Comparison of ENCODE assay signal across 27 mouse cellular contexts in genomic region chr2:181152701-181153100, GRCm38 (mm10). TPM values are rescaled to one million over a fixed set of nuclear protein-coding genes. Genes with fewer than 3 reads are reported as not detected.
DNase-seq lines count a peak whose midpoint lies in the region; ATAC-seq and TF ChIP-seq lines count a peak whose summit lies in the region.
"Had no signal": no experiment of that assay in that cellular context is flagged by ENCODE, and none has a peak within 500 bp of the region (broad histone marks: within the 10 kb centered on the region; RNA-seq: fewer than 3 reads in every experiment).

No protein-coding gene starts in this region.

- TF ChIP-seq CTCF in gastrocnemius, adult 2 months (IDR thresholded peaks at IDR 0.05) = no peak
- TF ChIP-seq CTCF in left cerebral cortex, adult 2 months (IDR thresholded peaks at IDR 0.05) = no peak

- peak overlapping the region; percentile 99 for H3K27ac ChIP-seq in gastrocnemius, adult 2 months
- peak overlapping the region; percentile 75 for H3K27ac ChIP-seq in left cerebral cortex, adult 2 months
- H3K27ac ChIP-seq: embryonic facial prominence, embryonic 15.5 days; heart, embryonic 15.5 days; hindbrain, embryonic 14.5 days; limb, embryonic 12.5 days; midbrain, embryonic 10.5 days; neural tube, embryonic 13.5 days had no signal

- H3K4me3 ChIP-seq in gastrocnemius, adult 2 months = peak overlapping the region; percentile 88
- peak overlapping the region; percentile 74 for H3K4me3 ChIP-seq in left cerebral cortex, adult 2 months
- H3K4me3 ChIP-seq: embryonic facial prominence, embryonic 15.5 days; heart, embryonic 15.5 days; limb, embryonic 12.5 days; midbrain, embryonic 10.5 days; myocyte; neural tube, embryonic 13.5 days had no signal

- intact Hi-C loops in gastrocnemius, adult 2 months (cut with DNase I) = no loop called here
- intact Hi-C loops in left cerebral cortex, adult 2 months (cut with DNase I) = no loop called here
- intact Hi-C loops in left cerebral cortex, postnatal 14 days (cut with DNase I) = no loop called here

- no peak for ATAC-seq in granulocyte monocyte progenitor cell, adult 5-6 weeks (replicated peaks; ENCODE audit: poor library complexity, severe bottlenecking)
- ATAC-seq: forebrain, embryonic 14.5 days; inflammation-experienced regulatory T-cells, adult 6 months; liver, postnatal 0 days; lung, postnatal 0 days; midbrain, embryonic 16.5 days had no signal

- no peak for DNase-seq in gastrocnemius, adult 2 months
- DNase-seq in gastrocnemius, adult 8-10 months (ENCODE audit: low spot score in 2 of 2) = no peak
- DNase-seq in left cerebral cortex, adult 2 months (ENCODE audit: extremely low spot score in 1 of 2, low spot score in 2 of 2) = peak in 1 of 2 experiments; percentile 38
- no peak for DNase-seq in left cerebral cortex, postnatal 14 days (ENCODE audit: low spot score in 2 of 2)
- DNase-seq in brain, adult 2 months (ENCODE audit: low read depth, low spot score) = peak; percentile 53
- peak; percentile 65 for DNase-seq in cerebellum, adult 9-11 months
- DNase-seq: adrenal gland, postnatal 25 days; gastrocnemius, postnatal 14 days; heart, postnatal 36 days; kidney, adult 18-20 months; kidney, postnatal 4 days; liver, postnatal 0 days; thymus, postnatal 14 days had no signal

RNA-seq across cellular contexts. Expression of gene Eef1a2, which starts 4.1 kb away (rescaled TPM):
- 1,000 to 10,000 TPM; 2,005 to 2,177 TPM for total RNA-seq in gastrocnemius, adult 2 months (2021)
- total RNA-seq in gastrocnemius, adult 8-10 months (2022) = 1,000 to 10,000 TPM; 1,913 to 2,067 (median 2,007) TPM
- 1,000 to 10,000 TPM; 1,380 to 1,388 TPM for total RNA-seq in left cerebral cortex, adult 2 months (2021)
- 1,000 to 10,000 TPM; 1,193 to 1,221 TPM for total RNA-seq in left cerebral cortex, postnatal 14 days (2021)
- total RNA-seq in granulocyte monocyte progenitor cell, adult 5-6 weeks (2014; fragmentation: Nextera tagmentation) = not detected in 2 replicates
- not detected in 2 replicates for total RNA-seq in granulocyte monocyte progenitor cell, adult 5-6 weeks (2017)

RNA-seq across cellular contexts. Expression of gene Kcnq2, which starts 17.6 kb away (rescaled TPM):
- total RNA-seq in gastrocnemius, adult 2 months (2021) = not detected
- under 1 TPM in 2 of 4 experiments, not detected in 2; 0.15 to 0.19 TPM for total RNA-seq in gastrocnemius, adult 8-10 months (2022)
- 100 to 1,000 TPM; 275 to 280 TPM for total RNA-seq in left cerebral cortex, adult 2 months (2021)
- 100 to 1,000 TPM; 179 to 188 TPM for total RNA-seq in left cerebral cortex, postnatal 14 days (2021)
- not detected in 2 replicates for total RNA-seq in granulocyte monocyte progenitor cell, adult 5-6 weeks (2014; fragmentation: Nextera tagmentation)
- total RNA-seq in granulocyte monocyte progenitor cell, adult 5-6 weeks (2017) = not detected in 2 replicates
- total RNA-seq: heart, postnatal 36 days had no signal

RNA-seq across cellular contexts. Expression of gene Ppdpf, which starts 34.3 kb away (rescaled TPM):
- total RNA-seq in gastrocnemius, adult 2 months (2021) = 10 to 100 TPM; 39.1 to 46.2 TPM
- total RNA-seq in gastrocnemius, adult 8-10 months (2022) = 10 to 100 TPM; 38.4 to 43.8 (median 40.1) TPM
- total RNA-seq in left cerebral cortex, adult 2 months (2021) = 10 to 100 TPM; 72.8 to 77.8 TPM
- total RNA-seq in left cerebral cortex, postnatal 14 days (2021) = 100 to 1,000 TPM; 114 to 118 TPM
- 82.3 and 90.4 TPM in 2 replicates for total RNA-seq in granulocyte monocyte progenitor cell, adult 5-6 weeks (2014; fragmentation: Nextera tagmentation)
- total RNA-seq in granulocyte monocyte progenitor cell, adult 5-6 weeks (2017) = 70.3 and 77.7 TPM in 2 replicates

RNA-seq across cellular contexts. Expression of gene Ptk6, which starts 49.9 kb away (rescaled TPM):
- total RNA-seq in gastrocnemius, adult 2 months (2021) = not detected
- not detected for total RNA-seq in gastrocnemius, adult 8-10 months (2022)
- total RNA-seq in left cerebral cortex, adult 2 months (2021) = under 1 TPM in 1 of 2 experiments, not detected in 1; 0.11 TPM
- under 1 TPM in 1 of 2 experiments, not detected in 1; 0.08 TPM for total RNA-seq in left cerebral cortex, postnatal 14 days (2021)
- total RNA-seq in granulocyte monocyte progenitor cell, adult 5-6 weeks (2014; fragmentation: Nextera tagmentation) = not detected in 2 replicates
- not detected in 2 replicates for total RNA-seq in granulocyte monocyte progenitor cell, adult 5-6 weeks (2017)
- total RNA-seq: adrenal gland, postnatal 25 days; gastrocnemius, postnatal 14 days; heart, adult 8-10 months; left cerebral cortex, adult 18-20 months had no signal

Comparison
In these comparisons a context has a peak if more than half of its experiments do, and no peak if none do; other contexts are left out.
1. DNase-seq: peak in brain, adult 2 months (single experiment) and cerebellum, adult 9-11 months (single experiment); none in gastrocnemius, adult 2 months (single experiment), gastrocnemius, adult 8-10 months (0 of 2) and left cerebral cortex, postnatal 14 days (0 of 2).
2. RNA of gene Eef1a2, which starts 4.1 kb away (total RNA-seq): 2,005 to 2,177 TPM in gastrocnemius, adult 2 months, 1,913 to 2,067 TPM in gastrocnemius, adult 8-10 months, 1,380 to 1,388 TPM in left cerebral cortex, adult 2 months and 1,193 to 1,221 TPM in left cerebral cortex, postnatal 14 days; not detected in granulocyte monocyte progenitor cell, adult 5-6 weeks; every median in the first group is over 1,000 times any median in the second.
3. RNA of gene Kcnq2, which starts 17.6 kb away (total RNA-seq): 275 to 280 TPM in left cerebral cortex, adult 2 months and 179 to 188 TPM in left cerebral cortex, postnatal 14 days; 0.15 to 0.19 TPM in gastrocnemius, adult 8-10 months, not detected in gastrocnemius, adult 2 months and not detected in granulocyte monocyte progenitor cell, adult 5-6 weeks; every median in the first group is over 100 times any median in the second.